Mouse (Mus musculus) ES-Bruce4 (cell line): Measurements from ENCODE around the gene Cux2.

Source experiments
- CTCF ChIP-seq: IDR thresholded peaks from one replicate; pipeline ENCODE4 v1.8.1; 2011; ENCODE audit warnings: low read depth, low read length
- EP300 ChIP-seq: IDR thresholded peaks from 2 replicates; pipeline ENCODE4 v1.6.1; 2011; ENCODE audit warnings: low read depth, low read length; ENCODE audit not compliant: insufficient read depth
- POLR2A ChIP-seq: IDR thresholded peaks from one replicate; pipeline ENCODE4 v1.8.1; 2011; ENCODE audit warnings: low read length; ENCODE audit not compliant: insufficient read depth

- TF ChIP-seq CTCF: no peak
- TF ChIP-seq EP300: 0 out of 2 replicates have a peak, but pooled peaks have one; percentile 40
- no peak for TF ChIP-seq POLR2A
These were observed 160.0 kb downstream of the Cux2 start for GRCm38 (mm10) chr5:121889819-121890362.
